Mouse (Mus musculus) embryo, embryonic 9.5 days (tissue): ENCODE measurements at regions not wholly inside any gene's neighbourhood (a gene's known extent, or its start where the extent isn't known, plus 50 kb on each side); places are given as distances from the start of the nearest gene placed in this dataset.

ENCODE experiments used
- DNase-seq: peaks from one replicate; pipeline ENCODE4 v3.0.0-alpha.2; 2017; ENCODE audit errors: extremely low spot score

DNA sequence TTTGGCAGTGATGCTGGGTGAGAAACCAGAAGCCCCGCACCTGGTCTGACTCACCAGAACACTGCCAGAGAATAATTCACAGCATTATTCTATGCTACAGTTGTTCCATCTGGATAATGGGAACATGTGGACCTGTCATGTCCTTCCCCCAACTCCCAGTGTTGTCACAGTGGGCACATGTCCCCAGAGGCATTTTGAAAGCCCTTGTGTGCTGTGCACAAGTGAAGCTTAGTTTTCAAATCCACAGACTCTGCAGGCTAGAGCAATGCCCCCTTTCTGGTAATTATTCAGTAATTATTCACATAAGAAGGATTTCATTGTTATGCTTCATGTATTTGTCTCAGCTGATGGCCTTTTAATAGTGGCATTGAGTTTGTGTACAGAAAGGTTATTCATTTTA is 146.7 kb downstream of the Slc4a3 start:
- DNase-seq: no peak

DNA sequence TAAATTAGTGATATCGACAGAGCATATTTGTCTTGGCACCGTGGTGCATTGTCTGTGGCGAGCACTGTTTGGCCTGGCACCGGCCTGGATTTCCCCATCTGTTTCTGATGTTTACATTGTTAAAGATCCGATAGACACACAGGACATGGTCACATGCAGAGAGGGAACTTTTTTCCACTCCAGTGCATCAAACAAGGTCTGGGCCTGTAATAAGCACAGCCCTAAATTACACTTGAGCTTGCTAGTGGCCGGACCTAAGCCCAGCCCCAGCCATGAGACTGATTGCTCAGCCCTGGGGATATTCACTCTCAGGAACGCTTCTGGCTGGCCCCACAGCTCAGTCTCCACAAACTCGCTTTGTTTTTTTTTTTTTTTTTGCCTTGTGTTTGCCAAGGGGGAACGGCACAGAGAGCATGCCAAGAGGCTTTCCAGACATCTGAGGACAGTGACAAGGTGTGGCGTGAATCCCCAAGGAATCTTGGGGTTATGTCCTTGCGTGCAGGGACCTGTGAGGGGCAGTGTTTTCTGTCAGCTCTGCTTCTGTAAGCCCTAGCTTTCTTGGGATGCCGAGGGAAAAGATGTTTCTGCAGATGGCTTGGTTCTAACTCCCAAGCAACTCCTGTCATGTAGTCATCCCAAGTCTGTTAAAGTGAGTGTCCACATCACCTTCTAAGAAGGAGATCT is 147.3 kb downstream of the Slc4a3 start:
- no peak for DNase-seq

DNA sequence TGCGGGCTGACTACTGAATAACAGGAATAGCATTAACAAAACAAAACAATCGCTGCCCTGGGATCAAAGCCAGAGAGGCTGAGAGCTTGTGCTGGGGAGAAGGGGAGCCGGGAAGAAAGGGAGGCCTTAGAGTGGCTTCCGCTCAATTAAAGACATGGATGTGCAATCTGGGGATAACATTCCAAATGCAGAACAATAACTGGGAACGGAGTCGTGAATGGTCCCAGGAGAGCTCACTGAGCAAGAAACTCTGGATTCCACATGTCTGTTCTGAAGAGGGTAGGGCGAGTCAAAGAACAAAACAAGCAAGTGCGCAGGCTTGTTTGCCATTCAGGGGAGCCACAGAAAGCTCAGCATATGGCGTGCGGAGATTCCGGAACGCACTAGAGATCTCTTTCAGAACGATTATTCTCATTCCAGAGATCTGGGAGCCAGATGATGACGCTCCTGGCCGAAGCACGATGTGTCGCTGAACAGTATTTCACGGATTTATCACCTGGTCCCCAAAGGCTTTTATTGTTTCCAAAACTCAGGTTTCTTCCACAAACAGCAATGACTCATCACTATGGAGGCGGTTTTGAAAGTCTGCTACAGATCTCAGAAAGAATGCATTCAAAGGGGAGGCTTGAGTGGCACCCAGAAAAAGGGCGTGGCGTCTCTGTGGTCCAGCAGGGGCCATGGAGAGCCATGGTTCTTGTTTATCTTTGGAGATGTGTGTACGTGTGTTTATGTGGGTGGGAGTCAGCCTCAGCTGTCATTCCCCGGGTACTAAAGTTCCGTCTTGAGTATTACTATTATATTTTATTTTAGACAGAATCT is 159.0 kb downstream of the Slc4a3 start:
- DNase-seq: peak; percentile 46

DNA sequence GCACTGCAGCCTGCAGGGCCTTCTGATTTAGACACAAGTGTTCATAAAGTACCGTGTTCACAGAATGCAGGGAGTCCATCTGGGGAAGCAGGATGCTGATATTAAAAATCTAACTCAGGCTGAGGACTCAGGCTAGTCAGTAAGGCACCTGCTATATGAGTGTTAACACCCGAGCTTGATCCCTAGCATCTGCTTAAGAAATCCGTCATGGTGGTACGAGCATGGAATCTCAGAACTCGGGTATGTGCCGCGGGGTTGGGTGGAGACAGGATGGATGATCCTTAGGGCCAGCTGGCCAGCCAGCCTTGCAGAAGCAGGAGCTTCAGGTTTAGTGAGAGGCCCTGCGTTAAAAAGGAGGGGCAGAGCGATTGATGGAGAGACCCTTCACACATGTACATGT is 160.1 kb downstream of the Slc4a3 start:
- DNase-seq: no peak

DNA sequence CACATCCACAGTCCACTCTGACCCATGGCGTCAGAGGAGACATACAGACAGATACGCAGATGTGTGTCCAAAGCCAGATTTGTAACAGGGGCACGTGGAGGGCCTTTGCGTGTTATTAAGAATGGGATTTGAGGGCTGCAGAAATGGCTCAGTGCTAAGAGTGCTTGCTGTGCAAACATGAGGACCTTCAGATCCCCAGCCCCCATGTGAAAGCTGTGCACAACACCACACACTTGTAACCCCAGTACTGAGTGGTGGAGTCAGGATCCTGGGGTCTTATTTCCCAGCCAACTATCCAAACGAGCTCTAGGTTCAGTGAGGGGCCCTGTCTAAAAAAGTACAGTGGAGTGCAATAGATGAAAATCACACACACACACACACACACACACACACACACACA is 177.4 kb downstream of the Slc4a3 start:
- DNase-seq: no peak

DNA sequence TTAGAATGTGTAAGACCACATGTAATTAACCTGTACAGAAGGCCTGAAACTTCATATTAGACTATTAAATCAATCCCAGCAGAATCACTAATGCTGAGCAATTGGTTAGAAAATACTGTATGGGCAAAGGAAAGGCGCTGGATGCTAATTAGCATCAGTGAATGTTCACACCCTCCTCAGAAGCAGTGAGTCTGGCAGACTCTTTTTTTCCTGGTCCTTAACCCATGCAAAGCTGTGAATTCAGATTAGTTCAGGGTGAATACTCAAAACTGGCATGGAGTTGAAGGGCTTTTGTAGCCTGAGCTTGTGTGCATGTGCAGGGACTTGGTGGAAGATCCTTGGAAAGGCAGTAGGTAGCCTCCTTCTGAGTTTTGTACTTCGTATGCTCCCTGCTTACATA is 179.3 kb downstream of the Slc4a3 start:
- DNase-seq: no peak

DNA sequence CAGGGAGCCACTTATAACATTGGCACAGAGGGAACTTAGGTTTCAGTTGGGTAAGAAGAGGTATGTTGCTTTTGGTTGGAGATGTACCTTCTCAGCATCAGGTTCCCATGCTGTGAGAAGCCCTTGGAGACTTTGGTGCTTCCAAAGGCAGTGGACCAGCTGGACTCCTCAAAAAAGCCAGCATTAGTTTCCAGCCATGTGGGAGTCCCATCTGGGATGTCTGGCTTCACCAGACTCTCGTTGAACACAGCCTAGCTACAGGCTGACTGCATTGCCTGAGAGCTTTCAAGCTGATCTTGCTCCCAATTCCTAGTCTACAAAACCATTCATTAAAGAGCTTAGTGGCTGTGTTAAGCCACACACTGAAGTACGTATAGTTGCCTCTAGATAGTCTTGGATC is 182.8 kb downstream of the Slc4a3 start:
- no peak for DNase-seq

DNA sequence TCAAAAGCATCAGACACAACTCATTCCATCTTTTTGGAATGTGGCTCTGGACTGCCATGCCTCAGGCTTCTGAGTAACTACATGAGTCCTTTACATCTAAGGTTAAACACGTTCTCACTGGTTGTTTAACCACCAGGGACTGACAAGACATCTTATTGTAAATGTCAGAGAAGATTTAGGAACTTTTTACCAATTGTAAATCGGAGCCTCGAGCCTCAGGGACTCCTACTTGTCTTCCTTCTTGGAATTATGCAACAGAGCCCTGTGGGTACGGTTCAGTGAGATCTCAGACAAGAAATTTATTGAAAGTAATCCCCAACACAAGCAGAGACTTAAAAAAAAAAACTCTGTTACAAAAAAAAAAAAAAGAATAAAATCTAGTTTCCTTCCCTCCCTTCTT is 187.7 kb downstream of the Slc4a3 start:
- no peak for DNase-seq

DNA sequence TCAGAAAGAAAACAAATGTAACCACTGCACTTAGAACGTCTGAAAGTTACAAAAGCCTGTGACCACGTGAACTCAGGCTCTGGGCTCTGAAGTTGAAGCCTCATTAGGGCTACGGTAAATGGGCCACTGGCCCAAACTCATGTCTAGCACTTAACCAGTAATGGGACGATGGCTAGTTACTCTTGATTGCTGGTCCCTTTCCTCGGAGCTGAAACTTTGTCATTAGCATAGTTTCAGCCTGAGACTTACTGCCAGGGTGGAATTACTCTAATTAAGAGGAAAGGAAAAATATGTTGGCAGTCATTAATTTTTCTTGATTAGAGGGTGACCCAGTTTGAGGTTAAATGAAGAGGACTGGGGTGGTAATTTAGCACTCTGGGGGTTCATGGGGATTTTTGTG is 192.6 kb downstream of the Slc4a3 start:
- DNase-seq: no peak

DNA sequence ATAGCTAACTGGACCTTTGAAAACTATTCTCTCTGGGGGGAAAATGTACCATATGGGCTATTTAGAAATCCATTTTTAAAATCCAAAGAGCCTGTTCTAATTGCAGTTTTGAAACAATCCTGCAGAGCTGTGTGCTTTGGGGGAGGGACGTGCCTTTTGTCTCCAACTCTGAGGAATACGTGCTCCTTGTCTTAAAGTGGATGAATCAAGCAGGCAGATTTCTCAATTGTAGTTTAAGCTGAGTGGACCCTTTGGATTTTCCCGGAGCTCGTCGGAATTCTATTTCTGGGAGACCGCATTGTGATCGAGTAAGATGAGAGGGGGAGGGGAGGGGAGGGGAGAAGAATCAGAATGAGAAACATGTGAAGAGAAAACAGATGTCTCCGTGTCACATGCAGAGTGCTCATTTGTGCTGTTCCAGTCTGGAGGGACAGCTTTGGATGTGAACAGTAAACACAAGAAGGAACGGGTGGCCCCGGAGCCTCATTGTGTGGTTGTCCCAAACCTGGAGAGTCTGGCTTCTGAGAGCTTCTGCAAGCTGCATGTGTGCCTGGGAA is 203.7 kb downstream of the Slc4a3 start:
- DNase-seq: no peak

DNA sequence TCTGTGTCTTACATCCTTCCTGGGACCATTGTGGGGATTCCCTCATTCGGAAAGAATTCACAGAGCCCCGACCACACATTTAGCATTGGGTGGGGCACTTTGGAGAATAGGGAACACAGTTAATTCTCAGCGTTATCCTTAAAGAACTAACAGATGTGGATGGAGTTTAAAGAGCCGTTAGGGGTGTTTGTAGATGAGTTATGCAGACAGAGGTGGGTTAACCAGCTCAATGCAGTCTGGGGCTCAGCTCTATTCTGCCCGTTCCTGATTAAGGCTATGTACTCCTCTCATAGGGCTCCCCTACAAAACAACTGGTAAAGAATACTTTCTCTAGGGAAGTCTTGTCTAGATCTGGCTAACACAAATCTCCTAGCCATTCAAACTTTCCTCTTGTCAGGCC is 226.1 kb downstream of the Slc4a3 start:
- DNase-seq: no peak

DNA sequence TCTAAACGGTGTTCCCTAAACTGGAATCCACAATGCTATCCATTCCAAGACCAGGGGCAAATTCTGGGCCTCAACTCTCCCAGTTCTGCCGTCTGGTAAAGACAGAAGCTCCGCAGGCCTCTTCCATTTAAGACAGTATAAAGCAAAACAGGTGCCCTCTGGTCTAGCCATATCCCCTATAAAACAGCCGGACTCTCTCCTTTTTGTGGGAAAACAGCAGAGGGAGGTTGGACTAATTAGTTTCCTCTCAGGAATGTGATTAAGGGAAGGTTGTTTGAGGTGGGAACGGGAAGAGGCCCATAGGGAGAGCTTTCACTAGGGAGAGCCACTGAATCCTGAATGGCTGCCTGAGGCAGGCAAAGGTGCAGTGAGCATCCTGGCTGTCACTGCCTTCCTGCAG is 226.9 kb downstream of the Slc4a3 start:
- DNase-seq: no peak

DNA sequence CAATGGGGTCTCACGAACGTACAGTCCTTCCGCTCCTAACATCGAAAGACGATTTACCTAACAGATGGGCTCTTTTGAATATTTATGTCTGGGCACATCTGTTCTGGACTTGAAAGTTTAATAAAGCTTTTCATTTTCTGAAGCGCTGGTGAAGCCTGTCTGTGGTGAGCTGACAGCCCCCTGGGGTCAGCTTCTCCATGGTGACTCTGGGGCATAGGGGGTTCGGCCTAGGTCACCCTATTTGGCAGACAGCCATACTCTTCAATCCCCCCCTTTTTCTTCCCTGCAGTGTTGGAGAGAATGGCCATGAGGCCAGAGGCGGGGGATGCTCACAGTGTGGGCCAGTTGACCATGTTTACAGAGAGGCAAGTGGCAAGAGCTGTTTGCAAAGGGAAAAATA is 232.8 kb downstream of the Slc4a3 start:
- no peak for DNase-seq

DNA sequence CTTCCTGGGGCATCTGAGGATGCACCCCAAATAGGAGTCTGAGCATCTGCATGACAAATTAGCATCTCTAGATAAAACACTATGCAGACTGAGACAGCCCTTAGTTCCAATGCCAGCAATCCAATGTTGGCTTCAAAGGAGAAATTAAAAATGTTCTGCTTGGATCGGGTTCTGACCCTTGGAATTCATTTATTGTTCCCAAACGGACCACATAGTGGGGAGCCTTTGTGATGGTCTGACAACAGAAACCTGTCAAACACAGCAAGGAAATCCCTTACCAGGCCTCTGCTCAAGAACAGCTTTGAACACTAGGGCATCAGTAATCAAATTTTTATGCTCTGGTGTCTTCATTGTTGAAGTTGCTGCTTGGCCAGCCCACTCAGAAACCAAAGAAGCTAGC is 237.1 kb downstream of the Slc4a3 start:
- no peak for DNase-seq

DNA sequence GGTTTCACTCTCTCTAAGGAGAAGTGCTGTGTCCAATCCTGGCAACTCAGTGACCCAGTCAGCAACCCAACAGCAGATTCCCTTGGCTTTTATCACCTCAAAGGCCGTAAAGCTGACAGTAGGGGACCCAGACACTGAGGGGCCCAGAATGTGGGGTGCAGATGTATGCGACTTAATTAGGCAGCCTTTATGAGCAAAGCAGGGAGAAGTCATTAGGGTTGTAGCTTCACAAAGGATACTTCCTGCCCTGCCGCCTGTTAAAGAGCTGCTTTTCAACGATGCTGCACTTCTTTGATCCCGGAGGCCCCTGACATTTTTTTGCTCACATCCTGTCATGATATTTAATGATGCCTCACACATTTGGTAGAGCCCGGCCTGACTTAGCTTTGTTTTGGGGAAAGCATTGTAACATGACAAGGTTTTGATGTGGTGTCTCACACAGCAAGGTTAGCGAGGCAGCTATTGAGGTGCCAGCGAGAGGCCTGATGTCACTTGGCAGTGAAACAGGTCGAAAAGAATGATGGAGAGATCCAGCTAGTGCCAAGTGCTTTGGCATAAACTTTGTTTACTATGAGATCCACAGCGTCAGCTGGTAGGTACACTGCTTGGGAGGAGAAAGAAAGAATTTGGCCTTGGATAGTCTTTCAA is 240.2 kb downstream of the Slc4a3 start:
- DNase-seq: no peak

DNA sequence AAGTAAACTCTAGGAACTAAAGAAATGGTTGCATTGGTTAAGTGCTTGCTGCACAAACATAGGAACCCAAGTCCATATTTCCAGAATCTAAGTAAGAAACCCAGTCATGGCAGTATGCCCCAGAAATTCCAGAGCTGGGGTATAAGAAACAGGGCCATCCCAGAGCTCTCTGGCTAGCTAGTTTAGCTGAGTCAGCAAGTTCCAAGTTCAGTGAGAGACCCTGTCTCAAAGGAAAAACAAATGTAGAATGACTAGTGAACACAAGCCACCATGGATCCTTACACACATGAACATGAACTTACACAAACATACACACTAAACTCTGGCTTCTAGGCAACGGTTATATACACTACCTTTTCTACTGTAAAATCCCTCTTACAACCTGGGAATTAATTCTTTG is 245.4 kb downstream of the Slc4a3 start:
- no peak for DNase-seq

DNA sequence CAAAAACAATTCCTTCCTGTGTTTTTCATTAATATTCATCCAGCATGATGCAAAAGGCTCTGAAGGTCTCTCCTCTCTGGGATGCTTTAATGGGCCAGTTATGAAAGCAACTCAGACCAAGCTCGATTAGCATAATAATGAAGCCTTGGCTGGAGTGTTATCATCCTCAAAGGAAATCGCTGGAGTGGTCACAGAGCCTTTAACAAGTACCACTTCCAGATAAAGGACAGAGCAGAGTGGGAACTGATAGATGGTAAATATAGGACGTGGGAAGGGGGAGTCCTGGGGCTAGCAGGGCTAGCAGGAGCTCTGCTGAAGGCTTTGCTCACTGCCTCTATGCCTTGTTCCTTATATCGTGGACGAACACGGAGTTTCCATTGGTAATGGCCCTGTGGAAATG is 251.7 kb downstream of the Slc4a3 start:
- DNase-seq: no peak

DNA sequence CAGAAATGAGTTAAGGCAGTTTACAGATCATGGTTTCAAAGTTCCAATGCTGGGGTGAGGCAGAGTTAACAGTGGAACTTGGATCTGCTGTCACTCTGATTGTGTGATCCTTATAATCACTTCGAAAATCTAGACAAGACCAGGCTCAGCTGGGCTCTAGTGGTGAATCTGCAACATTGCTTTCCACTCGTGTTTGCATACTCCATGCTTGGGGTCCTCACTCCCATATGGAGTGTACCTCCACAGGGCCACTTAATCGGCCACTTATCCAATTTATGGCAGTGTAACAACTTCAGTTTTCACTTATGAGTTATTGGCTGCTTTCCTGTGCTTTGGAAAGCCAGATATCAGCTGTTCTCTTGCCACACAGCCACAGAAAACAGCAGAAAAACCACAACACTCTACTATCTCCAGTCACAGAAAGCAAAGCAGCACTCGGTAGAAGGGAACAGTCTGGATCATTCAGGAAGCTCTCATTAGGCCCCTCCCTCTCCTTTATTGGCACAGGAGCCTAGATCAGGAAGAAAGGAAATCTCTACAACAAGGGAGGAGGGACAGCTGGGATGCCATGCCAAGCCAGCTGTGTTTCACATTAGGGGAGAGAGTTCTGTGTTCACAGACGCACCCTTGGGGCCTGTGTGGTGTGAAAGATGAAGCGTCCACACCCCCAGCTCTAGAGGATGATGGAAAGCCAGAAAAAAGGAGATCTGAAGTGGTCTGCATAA is 252.5 kb downstream of the Slc4a3 start:
- no peak for DNase-seq

DNA sequence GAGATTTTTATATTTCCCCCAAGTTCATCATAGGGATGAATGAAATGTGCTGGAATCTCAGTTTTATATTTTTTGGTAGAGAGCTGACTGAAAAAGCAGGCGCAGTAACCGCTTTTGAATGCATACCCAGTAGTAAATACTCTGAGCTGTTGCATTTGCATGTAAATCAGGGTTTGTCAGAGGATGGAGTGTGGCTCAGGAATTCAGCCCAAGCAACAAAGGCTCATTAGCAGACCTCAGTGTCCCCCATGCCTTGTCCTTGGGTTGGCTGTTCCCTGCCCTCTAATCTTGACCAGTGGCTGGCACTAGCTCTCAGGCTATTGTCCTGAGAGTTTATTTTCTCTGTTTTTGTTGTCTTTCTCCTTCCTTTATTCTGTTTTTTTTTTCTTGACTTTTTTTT is 258.4 kb downstream of the Slc4a3 start:
- no peak for DNase-seq

DNA sequence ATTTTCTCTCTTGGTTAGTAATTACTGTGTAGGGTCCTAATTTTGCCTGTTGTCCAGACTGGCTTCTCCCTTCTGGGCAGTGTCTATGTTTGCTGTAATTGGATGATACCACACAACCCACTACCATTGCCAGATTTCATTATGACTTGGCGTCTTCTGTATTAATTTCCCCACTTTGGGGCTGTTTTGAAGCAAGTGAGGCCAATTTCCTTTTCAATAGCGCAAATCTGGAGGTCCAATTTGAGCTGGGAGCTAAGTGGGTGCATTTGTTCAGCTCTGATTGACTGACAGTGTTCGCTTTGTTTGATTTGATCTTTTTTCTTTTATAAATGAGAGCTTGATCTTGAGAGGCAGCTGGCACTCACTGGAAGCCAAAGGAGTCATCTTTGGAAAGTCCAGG is 266.4 kb downstream of the Slc4a3 start:
- DNase-seq: no peak

DNA sequence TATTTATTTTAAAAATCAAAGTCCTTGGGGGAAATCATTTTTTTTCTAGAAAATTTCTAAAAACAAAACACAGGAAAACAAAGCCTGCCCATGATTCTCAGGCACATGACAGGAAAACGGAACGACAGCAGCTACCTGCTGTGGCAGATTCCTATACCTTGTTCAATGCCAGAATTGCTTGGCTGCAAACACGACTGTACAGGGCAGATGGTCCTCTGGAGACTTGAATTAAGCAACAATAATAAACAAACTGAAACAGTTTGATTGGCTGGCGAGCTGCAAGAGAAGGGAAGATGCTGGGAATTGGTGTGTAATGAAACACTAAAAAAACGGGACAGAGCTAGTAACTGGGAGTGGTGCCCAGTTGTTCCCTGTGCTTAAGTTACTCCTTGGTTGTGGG is 280.1 kb downstream of the Slc4a3 start:
- no peak for DNase-seq
